Mouse (Mus musculus) CH12.LX (cell line): ENCODE data around the gene Batf. TPM values are rescaled to one million over a fixed set of nuclear protein-coding genes. Genes with fewer than 3 reads are reported as not detected.

Experiments used
- DNase-seq: peaks from one replicate; pipeline ENCODE4 v3.0.0-alpha.2; 2013; ENCODE audit errors: extremely low read depth
- H3K27ac ChIP-seq: 2 replicates; pipeline ENCODE4 v1.5.1; 2012; ENCODE audit warnings: low read depth, mild to moderate bottlenecking, control low read depth, moderate library complexity; ENCODE audit not compliant: insufficient read depth
- H3K27me3 ChIP-seq: replicated peaks from 2 replicates; pipeline ENCODE3; 2012; ENCODE audit warnings: inconsistent platforms
- H3K36me3 ChIP-seq, 2 experiments: replicated peaks in 1 of 2; 2 replicates each; pipeline versions ENCODE3 to v1.6.1; 2012; ENCODE audit warnings: inconsistent platforms in 1 of 2, low read length in 1 of 2, mild to moderate bottlenecking in 1 of 2, mixed read lengths in 1 of 2, moderate library complexity in 1 of 2; ENCODE audit not compliant: control insufficient read depth in 1 of 2, insufficient read depth in 1 of 2
- H3K4me1 ChIP-seq, 2 experiments: 2 replicates each; pipeline ENCODE4 v1.6.1; 2012; ENCODE audit warnings: inconsistent platforms in 1 of 2, moderate library complexity in 1 of 2; ENCODE audit not compliant: insufficient read depth in 2 of 2, control insufficient read depth in 1 of 2
- H3K4me2 ChIP-seq: 2 replicates; pipeline ENCODE4 v1.6.1; 2012; ENCODE audit warnings: low read depth, mild to moderate bottlenecking, control low read depth; ENCODE audit not compliant: poor library complexity, insufficient read depth, severe bottlenecking
- H3K4me3 ChIP-seq, 3 experiments: fragments of 150-350 bp in 1 of 3; sonication (generic) in 1 of 3; replicated peaks in 1 of 3; 2 replicates each; pipeline versions ENCODE3 to v1.5.1; 2011 to 2012; ENCODE audit warnings: low read depth in 2 of 3, low read length in 2 of 3, mild to moderate bottlenecking in 2 of 3, moderate library complexity in 2 of 3, control low read depth in 1 of 3, improper control_type of control experiment in 1 of 3, inconsistent platforms in 1 of 3, mixed read lengths in 1 of 3; ENCODE audit not compliant: poor library complexity in 1 of 3
- H3K79me2 ChIP-seq: replicated peaks from 2 replicates; pipeline ENCODE4 v1.6.1; 2012; ENCODE audit warnings: mild to moderate bottlenecking, moderate library complexity; ENCODE audit not compliant: control insufficient read depth, poor library complexity, insufficient read depth, severe bottlenecking; ENCODE audit errors: extremely low read depth
- H3K9ac ChIP-seq: 2 replicates; pipeline ENCODE4 v1.6.1; 2012; ENCODE audit warnings: low read depth, mild to moderate bottlenecking, control low read depth, moderate library complexity; ENCODE audit not compliant: insufficient read depth
- H3K9me3 ChIP-seq: replicated peaks from 2 replicates; pipeline ENCODE3; 2012; ENCODE audit warnings: low read length, inconsistent platforms, mixed read lengths
- BHLHE40 ChIP-seq: IDR thresholded peaks from 2 replicates; pipeline ENCODE4 v1.6.1; 2011; ENCODE audit warnings: mild to moderate bottlenecking, low read depth, low read length, improper control_type of control experiment
- CHD2 ChIP-seq: IDR thresholded peaks from 2 replicates; pipeline ENCODE4 v1.6.1; 2011; ENCODE audit warnings: low read length, improper control_type of control experiment
- E2F4 ChIP-seq: IDR thresholded peaks from 2 replicates; pipeline ENCODE4 v1.6.1; 2011; ENCODE audit warnings: low read depth, low read length, improper control_type of control experiment; ENCODE audit not compliant: insufficient replicate concordance
- GABPA ChIP-seq: IDR thresholded peaks from 2 replicates; pipeline ENCODE4 v1.6.1; 2012; ENCODE audit warnings: low read depth, low read length, improper control_type of control experiment, inconsistent platforms; ENCODE audit not compliant: insufficient replicate concordance
- JUND ChIP-seq: conservative IDR thresholded peaks from 2 replicates; pipeline ENCODE4 v1.6.1; 2011; ENCODE audit warnings: low read depth, low read length, improper control_type of control experiment
- KAT2A ChIP-seq: IDR thresholded peaks from 2 replicates; pipeline ENCODE4 v1.6.1; 2012; ENCODE audit warnings: low read length, improper control_type of control experiment, inconsistent platforms; ENCODE audit not compliant: insufficient replicate concordance
- MAX ChIP-seq: IDR thresholded peaks from 2 replicates; pipeline ENCODE4 v1.6.1; 2011; ENCODE audit warnings: low read length, improper control_type of control experiment
- MYC ChIP-seq: IDR thresholded peaks from 2 replicates; pipeline ENCODE4 v1.6.1; 2011; ENCODE audit warnings: low read depth, mild to moderate bottlenecking, improper control_type of control experiment, low read length
- POLR2AphosphoS2 ChIP-seq: IDR thresholded peaks from 2 replicates; pipeline ENCODE4 v1.6.1; 2011; ENCODE audit warnings: low read depth, low read length, improper control_type of control experiment
- RAD21 ChIP-seq: IDR thresholded peaks from 2 replicates; pipeline ENCODE4 v1.6.1; 2011; ENCODE audit warnings: low read depth, mild to moderate bottlenecking, low read length, improper control_type of control experiment, moderate library complexity
- RCOR1 ChIP-seq: conservative IDR thresholded peaks from 2 replicates; pipeline ENCODE4 v1.6.1; 2012; ENCODE audit warnings: low read depth, mild to moderate bottlenecking, inconsistent platforms, low read length, improper control_type of control experiment
- SIN3A ChIP-seq: IDR thresholded peaks from 2 replicates; pipeline ENCODE4 v1.6.1; 2012; ENCODE audit warnings: low read length, improper control_type of control experiment, inconsistent platforms
- SMC3 ChIP-seq: IDR thresholded peaks from 2 replicates; pipeline ENCODE4 v1.6.1; 2011; ENCODE audit warnings: low read depth, low read length, improper control_type of control experiment
- TBP ChIP-seq: conservative IDR thresholded peaks from 2 replicates; pipeline ENCODE4 v1.6.1; 2011; ENCODE audit warnings: low read depth, low read length, improper control_type of control experiment
- UBTF ChIP-seq: IDR thresholded peaks from 2 replicates; pipeline ENCODE4 v1.6.1; 2012; ENCODE audit warnings: low read depth, mild to moderate bottlenecking, inconsistent platforms, low read length, improper control_type of control experiment, moderate library complexity
- ZC3H11A ChIP-seq: IDR thresholded peaks from 2 replicates; pipeline ENCODE4 v1.6.1; 2012; ENCODE audit warnings: low read depth, mild to moderate bottlenecking, inconsistent platforms, low read length, improper control_type of control experiment
- ZNF384 ChIP-seq: IDR thresholded peaks from 2 replicates; pipeline ENCODE4 v1.6.1; 2012; ENCODE audit warnings: low read depth, low read length, improper control_type of control experiment, inconsistent platforms
- dilution Hi-C: fragments of 300-500 bp; cut with MboI; formaldehyde crosslinking; loops from 2 replicates; pipeline ENCODE4 v1.14.3; 2020; ENCODE audit warnings: low sequenced_read_pairs; ENCODE audit not compliant: extremely low pct_unique_long_range_greater_than_20kb, extremely low pct_ligation_motif_present
- in situ Hi-C: fragments of 300-500 bp; cut with MboI; formaldehyde crosslinking; loops from 3 replicates; pipeline ENCODE4 v1.14.3; 2019; ENCODE audit warnings: low sequenced_read_pairs, low pct_ligation_motif_present, low pct_unique_long_range_greater_than_20kb, mixed read lengths
- polyA plus RNA-seq: library from polyadenylated mRNA; unstranded; fragments of >175 nt; gene quantifications from 2 replicates; pipeline ENCODE4 v1.2.1, GENCODE M21; 2012; ENCODE audit warnings: low read depth; ENCODE audit not compliant: insufficient read length
- total RNA-seq, 2 experiments: library from RNA; depleted of rRNA; stranded (reverse); fragments of 300-350 nt in 1 of 2; fragments of >200 nt in 1 of 2; gene quantifications; 2 replicates each; pipeline ENCODE4 v1.2.3; 2012 to 2014

The Batf gene
- total and polyA plus RNA-seq, 3 experiments = 89.2 to 137 (median 128) TPM

- Histone ChIP-seq H3K4me1 (peaks cover 21 to 32% of the 10 kb centered on the region in 2 experiments), H3K27me3 (no peaks in the 10 kb centered on the region), H3K79me2 (no peaks in the 10 kb centered on the region), H3K36me3 (peaks cover 11 to 26% of the 10 kb centered on the region in 2 experiments), H3K27ac (no peak overlapping the region), H3K4me2 (no peak overlapping the region), H3K9me3 (peaks cover 2% of the 10 kb centered on the region), H3K4me3 (no peak overlapping the region), H3K9ac (no peak overlapping the region)
- in situ Hi-C loops (no loop called here), dilution Hi-C loops (no loop called here)
- DNase-seq = no peak
- TF ChIP-seq KAT2A (no peak), CHD2 (no peak), ZC3H11A (no peak), E2F4 (no peak), GABPA (no peak), JUND (no peak), MYC (no peak), UBTF (no peak), SMC3 (no peak), MAX (no peak)
These were observed 27.7 kb downstream of the Batf start for GRCm38 (mm10) chr12:85714126-85714525.

- Histone ChIP-seq H3K27ac (no peak overlapping the region), H3K27me3 (no peaks in the 10 kb centered on the region), H3K36me3 (no peaks in the 10 kb centered on the region), H3K4me2 (no peak overlapping the region), H3K9ac (no peak overlapping the region), H3K9me3 (no peaks in the 10 kb centered on the region), H3K79me2 (no peaks in the 10 kb centered on the region), H3K4me1 (peaks cover 7 to 28% of the 10 kb centered on the region in 2 experiments), H3K4me3 (no peak overlapping the region)
- in situ Hi-C loops (loop anchor here (5.0 kb wide), 1 partner anchor 38 kb away; the partner anchor contains the start of gene Batf), dilution Hi-C loops (no loop called here)
- TF ChIP-seq ZNF384 (no peak), SMC3 (no peak), GABPA (no peak), E2F4 (no peak), POLR2AphosphoS2 (no peak), RCOR1 (no peak), UBTF (no peak), RAD21 (no peak), MYC (no peak), ZC3H11A (no peak), SIN3A (no peak), BHLHE40 (no peak), CHD2 (no peak), TBP (no peak)
- no peak for DNase-seq
These were observed 38.8 kb downstream of the Batf start for GRCm38 (mm10) chr12:85725306-85725705.
